Mouse (Mus musculus) midbrain, embryonic 14.5 days (tissue): ENCODE results near the gene Slc35b2. TPM values are rescaled to one million over a fixed set of nuclear protein-coding genes. Genes with fewer than 3 reads are reported as not detected.

ENCODE experiments used
- polyA plus RNA-seq: library from polyadenylated mRNA; unstranded; fragments of >200 nt; fragmentation: Nextera tagmentation; extraction: Ambion mirVana; gene quantifications from 2 replicates; pipeline ENCODE4 v1.2.1, GENCODE M21; 2014

The Slc35b2 gene
- polyA plus RNA-seq, 1 experiment from 2014 or later = 77.1 TPM

Other genes with a start within 250 kb of the Slc35b2 start
- 60.0 and 69.9 TPM in 2 replicates for gene Cdc5l, start 130.1 kb upstream of the Slc35b2 start, polyA plus RNA-seq
- 2.1 and 3.1 TPM in 2 replicates for gene Spats1, start 88.5 kb upstream of the Slc35b2 start, polyA plus RNA-seq
- gene Aars2, start 57.0 kb upstream of the Slc35b2 start, polyA plus RNA-seq = 13.6 and 14.8 TPM in 2 replicates
- gene Tcte1, start 40.4 kb upstream of the Slc35b2 start, polyA plus RNA-seq = 3.0 and 5.8 TPM in 2 replicates
- gene Tmem151b, start 14.2 kb upstream of the Slc35b2 start, polyA plus RNA-seq = 20.4 and 24.1 TPM in 2 replicates
- 4.2 and 4.9 TPM in 2 replicates for gene Nfkbie, start 8.2 kb upstream of the Slc35b2 start, polyA plus RNA-seq
- 1,248 and 1,388 TPM in 2 replicates for gene Hsp90ab1, start 9.4 kb downstream of the Slc35b2 start, polyA plus RNA-seq
- gene Slc29a1, start 35.7 kb downstream of the Slc35b2 start, polyA plus RNA-seq = 21.2 and 33.2 TPM in 2 replicates
- gene Mymx, start 38.2 kb downstream of the Slc35b2 start, polyA plus RNA-seq = not detected in 2 replicates
- 0.08 and 2.4 TPM in 2 replicates for gene Capn11, start 95.5 kb downstream of the Slc35b2 start, polyA plus RNA-seq
- 110 and 139 TPM in 2 replicates for gene Mrpl14, start 122.4 kb downstream of the Slc35b2 start, polyA plus RNA-seq
- 123 and 130 TPM in 2 replicates for gene Tmem63b, start 123.0 kb downstream of the Slc35b2 start, polyA plus RNA-seq
- 0.47 TPM in 1 of 2 replicates, not detected in the other for gene 1600014C23Rik, start 170.0 kb downstream of the Slc35b2 start, polyA plus RNA-seq